ENCODE assay signal across 9 mouse cellular contexts in genomic region chrX:48683451-48683850, GRCm38 (mm10). TPM values are rescaled to one million over a fixed set of nuclear protein-coding genes. Genes with fewer than 3 reads are reported as not detected.
DNase-seq lines count a peak whose midpoint lies in the region; ATAC-seq and TF ChIP-seq lines count a peak whose summit lies in the region.
"Had no signal": no experiment of that assay in that cellular context is flagged by ENCODE, and none has a peak within 500 bp of the region (broad histone marks: within the 10 kb centered on the region; RNA-seq: fewer than 3 reads in every experiment).

No protein-coding gene starts in this region.

- H3K4me3 ChIP-seq in midbrain, postnatal 0 days (ENCODE audit: low read depth, low read length): no peak overlapping the region
- H3K4me3 ChIP-seq in midbrain, embryonic 16.5 days (ENCODE audit: low read depth, low read length): no peak overlapping the region
- H3K4me3 ChIP-seq in hindbrain, postnatal 0 days (ENCODE audit: low read length): no peak overlapping the region
- no peak overlapping the region for H3K4me3 ChIP-seq in lung, postnatal 0 days (ENCODE audit: low read depth, low read length)
- H3K4me3 ChIP-seq: heart, embryonic 13.5 days had no signal

- DNase-seq in cerebellum, adult 18-20 months: peak; percentile 38
- DNase-seq in cerebellum, adult 11-12 months: no peak
- peak; percentile 56 for DNase-seq in midbrain, postnatal 0 days (ENCODE audit: low spot score)
- peak; percentile 10 for DNase-seq in cerebellum, adult 9-11 months
- peak; percentile 61 for DNase-seq in hindbrain, postnatal 0 days (ENCODE audit: low spot score)
- peak; percentile 46 for DNase-seq in lung, postnatal 0 days (ENCODE audit: low spot score)
- DNase-seq in spleen, postnatal 4 days (ENCODE audit: low spot score in 2 of 2): peak; percentile 17 to 65

- no peak overlapping the region for H3K27ac ChIP-seq in midbrain, postnatal 0 days (ENCODE audit: low read depth, low read length)
- H3K27ac ChIP-seq in midbrain, embryonic 16.5 days (ENCODE audit: low read length): no peak overlapping the region
- no peak overlapping the region for H3K27ac ChIP-seq in hindbrain, postnatal 0 days
- H3K27ac ChIP-seq in lung, postnatal 0 days (ENCODE audit: low read length): no peak overlapping the region
- H3K27ac ChIP-seq: heart, embryonic 13.5 days had no signal

- H3K4me2 ChIP-seq in midbrain, postnatal 0 days (ENCODE audit: low read depth, low read length, poor library complexity, severe bottlenecking): no peak overlapping the region
- H3K4me2 ChIP-seq in midbrain, embryonic 16.5 days (ENCODE audit: low read length): no peak overlapping the region
- H3K4me2 ChIP-seq in hindbrain, postnatal 0 days (ENCODE audit: low read depth, low read length): no peak overlapping the region
- no peak overlapping the region for H3K4me2 ChIP-seq in lung, postnatal 0 days (replicated peaks; ENCODE audit: low read depth, low read length)
- H3K4me2 ChIP-seq: heart, embryonic 13.5 days had no signal

- no peaks in the 10 kb centered on the region for H3K36me3 ChIP-seq in midbrain, postnatal 0 days (ENCODE audit: insufficient read depth, low read length)
- H3K36me3 ChIP-seq in midbrain, embryonic 16.5 days (ENCODE audit: control insufficient read depth, insufficient read depth, low read length): no peaks in the 10 kb centered on the region
- no peaks in the 10 kb centered on the region for H3K36me3 ChIP-seq in hindbrain, postnatal 0 days (ENCODE audit: insufficient read depth, low read length)
- no peaks in the 10 kb centered on the region for H3K36me3 ChIP-seq in lung, postnatal 0 days (ENCODE audit: insufficient read depth, low read length)
- H3K36me3 ChIP-seq: heart, embryonic 13.5 days had no signal

- peak; percentile 73 for TF ChIP-seq CTCF in midbrain, postnatal 0 days (IDR thresholded peaks at IDR 0.05)
- peak; percentile 69 for TF ChIP-seq CTCF in hindbrain, postnatal 0 days (IDR thresholded peaks at IDR 0.05; ENCODE audit: low read depth)
- TF ChIP-seq CTCF in lung, postnatal 0 days (IDR thresholded peaks at IDR 0.05): peak; percentile 67

- H3K9ac ChIP-seq in midbrain, postnatal 0 days (replicated peaks; ENCODE audit: low read length, poor library complexity, severe bottlenecking): no peak overlapping the region
- H3K9ac ChIP-seq in midbrain, embryonic 16.5 days (ENCODE audit: low read depth, low read length): no peak overlapping the region
- no peak overlapping the region for H3K9ac ChIP-seq in hindbrain, postnatal 0 days (replicated peaks; ENCODE audit: low read length)
- no peak overlapping the region for H3K9ac ChIP-seq in lung, postnatal 0 days (replicated peaks; ENCODE audit: low read depth)
- H3K9ac ChIP-seq: heart, embryonic 13.5 days had no signal

- no peaks in the 10 kb centered on the region for H3K27me3 ChIP-seq in midbrain, postnatal 0 days (ENCODE audit: insufficient read depth, low read length)
- no peaks in the 10 kb centered on the region for H3K27me3 ChIP-seq in midbrain, embryonic 16.5 days (ENCODE audit: control insufficient read depth, insufficient read depth, low read depth, low read length)
- no peaks in the 10 kb centered on the region for H3K27me3 ChIP-seq in hindbrain, postnatal 0 days (ENCODE audit: insufficient read depth, low read length)
- H3K27me3 ChIP-seq in lung, postnatal 0 days (replicated peaks; ENCODE audit: insufficient read depth, low read length): no peaks in the 10 kb centered on the region
- H3K27me3 ChIP-seq: heart, embryonic 13.5 days had no signal

- no peak for TF ChIP-seq EP300 in lung, postnatal 0 days (IDR thresholded peaks at IDR 0.05)

- H3K4me1 ChIP-seq in midbrain, postnatal 0 days (ENCODE audit: insufficient read depth, low read length): no peaks in the 10 kb centered on the region
- H3K4me1 ChIP-seq in midbrain, embryonic 16.5 days (ENCODE audit: control insufficient read depth, insufficient read depth, low read length): no peaks in the 10 kb centered on the region
- H3K4me1 ChIP-seq in hindbrain, postnatal 0 days (ENCODE audit: insufficient read depth, low read length): no peaks in the 10 kb centered on the region
- H3K4me1 ChIP-seq in lung, postnatal 0 days (ENCODE audit: insufficient read depth, low read depth, low read length): no peaks in the 10 kb centered on the region
- H3K4me1 ChIP-seq: heart, embryonic 13.5 days had no signal

- no peaks in the 10 kb centered on the region for H3K9me3 ChIP-seq in midbrain, postnatal 0 days (ENCODE audit: low read length)
- no peaks in the 10 kb centered on the region for H3K9me3 ChIP-seq in midbrain, embryonic 16.5 days (replicated peaks; ENCODE audit: control insufficient read depth, low read length, poor library complexity, severe bottlenecking)
- H3K9me3 ChIP-seq in hindbrain, postnatal 0 days (ENCODE audit: low read length): no peaks in the 10 kb centered on the region
- H3K9me3 ChIP-seq in lung, postnatal 0 days (ENCODE audit: low read length): no peaks in the 10 kb centered on the region
- H3K9me3 ChIP-seq: heart, embryonic 13.5 days had no signal

- no peak for ATAC-seq in midbrain, postnatal 0 days (ENCODE audit: low FRiP score)
- ATAC-seq in midbrain, embryonic 16.5 days: no peak
- ATAC-seq in hindbrain, postnatal 0 days: no peak
- no peak for ATAC-seq in lung, postnatal 0 days

- WGBS in midbrain, postnatal 0 days: 16% methylated on average over 3 of the region's 3 CpGs
- 20% methylated on average over 3 of the region's 3 CpGs for WGBS in midbrain, embryonic 16.5 days
- WGBS in hindbrain, postnatal 0 days: 26% methylated on average over 3 of the region's 3 CpGs
- WGBS in lung, postnatal 0 days: 10% methylated on average over 3 of the region's 3 CpGs

RNA-seq across cellular contexts. Expression of gene Gpr119, which starts 9.2 kb away (rescaled TPM):
- not detected in 2 replicates for total RNA-seq in midbrain, postnatal 0 days (2014; rRNA removed)
- not detected in 2 replicates for polyA plus RNA-seq in midbrain, postnatal 0 days (2015; fragmentation: Nextera tagmentation; extraction: Ambion mirVana)
- not detected in 2 replicates for polyA plus RNA-seq in midbrain, embryonic 16.5 days (2015; fragmentation: Nextera tagmentation; extraction: Ambion mirVana)
- not detected in 2 replicates for total RNA-seq in hindbrain, postnatal 0 days (2014; rRNA removed)
- polyA plus RNA-seq in hindbrain, postnatal 0 days (2015; fragmentation: Nextera tagmentation; extraction: Ambion mirVana): not detected in 2 replicates
- not detected in 2 replicates for polyA plus RNA-seq in lung, postnatal 0 days (2015; fragmentation: Nextera tagmentation; extraction: Ambion mirVana)
- polyA plus RNA-seq: heart, embryonic 13.5 days had no signal

RNA-seq across cellular contexts. Expression of gene Rbmx2, which starts 11.4 kb away (rescaled TPM):
- 5.5 and 7.3 TPM in 2 replicates for total RNA-seq in midbrain, postnatal 0 days (2014; rRNA removed)
- 28.7 and 29.0 TPM in 2 replicates for polyA plus RNA-seq in midbrain, postnatal 0 days (2015; fragmentation: Nextera tagmentation; extraction: Ambion mirVana)
- 21.7 and 22.1 TPM in 2 replicates for polyA plus RNA-seq in midbrain, embryonic 16.5 days (2015; fragmentation: Nextera tagmentation; extraction: Ambion mirVana)
- 4.9 and 6.0 TPM in 2 replicates for total RNA-seq in hindbrain, postnatal 0 days (2014; rRNA removed)
- 23.7 and 28.2 TPM in 2 replicates for polyA plus RNA-seq in hindbrain, postnatal 0 days (2015; fragmentation: Nextera tagmentation; extraction: Ambion mirVana)
- 10.2 and 12.5 TPM in 2 replicates for polyA plus RNA-seq in lung, postnatal 0 days (2015; fragmentation: Nextera tagmentation; extraction: Ambion mirVana)
